Mouse (Mus musculus) right cerebral cortex, postnatal 4 days (tissue): Measurements from ENCODE around the gene Knstrn.

ENCODE experiments used
- DNase-seq: peaks from one replicate; pipeline ENCODE4 v3.0.0-alpha.2; 2022

Knstrn gene

GRCm38 (mm10) chr2:118871032-118871431 lies 57.2 kb downstream of the Knstrn start:
- no peak for DNase-seq

GRCm38 (mm10) chr2:118873018-118873417 lies 59.2 kb downstream of the Knstrn start:
- no peak for DNase-seq

GRCm38 (mm10) chr2:118873890-118874430 lies 60.2 kb downstream of the Knstrn start:
- no peak for DNase-seq

- no peak for DNase-seq
Measured at GRCm38 (mm10) chr2:118875316-118875715, 61.5 kb downstream of the Knstrn start.

- DNase-seq, result no peak
Measured at GRCm38 (mm10) chr2:118876453-118876852, 62.6 kb downstream of the Knstrn start.

GRCm38 (mm10) chr2:118881019-118881418 lies 67.2 kb downstream of the Knstrn start:
- DNase-seq, result no peak

- DNase-seq, result no peak
Measured at GRCm38 (mm10) chr2:118881956-118882355, 68.2 kb downstream of the Knstrn start.

- DNase-seq, result peak; percentile 94
Measured at GRCm38 (mm10) chr2:118882840-118883679, 69.3 kb downstream of the Knstrn start.

GRCm38 (mm10) chr2:118887440-118887839 lies 73.6 kb downstream of the Knstrn start:
- no peak for DNase-seq

GRCm38 (mm10) chr2:118887845-118888548 lies 74.2 kb downstream of the Knstrn start:
- DNase-seq, result no peak

- no peak for DNase-seq
Measured at GRCm38 (mm10) chr2:118891173-118891572, 77.4 kb downstream of the Knstrn start.

- DNase-seq, result peak; percentile 60
Measured at GRCm38 (mm10) chr2:118895990-118896913, 82.4 kb downstream of the Knstrn start.

- DNase-seq, result peak; percentile 22
Measured at GRCm38 (mm10) chr2:118896914-118897291, 83.1 kb downstream of the Knstrn start.

GRCm38 (mm10) chr2:118897392-118897791 lies 83.6 kb downstream of the Knstrn start:
- no peak for DNase-seq

- DNase-seq, result no peak
Measured at GRCm38 (mm10) chr2:118897808-118898207, 84.0 kb downstream of the Knstrn start.

GRCm38 (mm10) chr2:118898771-118899170 lies 85.0 kb downstream of the Knstrn start:
- DNase-seq, result no peak

GRCm38 (mm10) chr2:118899306-118899705 lies 85.5 kb downstream of the Knstrn start:
- DNase-seq, result no peak

GRCm38 (mm10) chr2:118899981-118900825 lies 86.4 kb downstream of the Knstrn start, which contains the start of gene Bahd1:
Gene Bahd1 (plus strand): TSS chr2:118900377.
- DNase-seq, result peak; percentile 24

GRCm38 (mm10) chr2:118900826-118901140 lies 87.0 kb downstream of the Knstrn start:
- DNase-seq, result no peak

- peak; percentile 97 for DNase-seq
Measured at GRCm38 (mm10) chr2:118901175-118902031, 87.6 kb downstream of the Knstrn start.
